Mouse (Mus musculus) embryonic fibroblast, embryonic 13.5 days (primary cell): Measurements from ENCODE around the gene Ildr1. TPM values are rescaled to one million over a fixed set of nuclear protein-coding genes. Genes with fewer than 3 reads are reported as not detected.

ENCODE experiments used
- H3K27ac ChIP-seq: 2 replicates; pipeline ENCODE4 v1.5.1; 2012; ENCODE audit warnings: low read length, control low read depth, inconsistent platforms; ENCODE audit not compliant: insufficient read depth
- H3K4me1 ChIP-seq: 2 replicates; pipeline ENCODE4 v1.6.1; 2011; ENCODE audit warnings: low read length; ENCODE audit not compliant: control insufficient read depth, insufficient read depth
- H3K4me3 ChIP-seq: 2 replicates; pipeline ENCODE4 v1.5.1; 2011; ENCODE audit warnings: mild to moderate bottlenecking, control low read depth, low read length; ENCODE audit not compliant: insufficient read depth
- CTCF ChIP-seq: IDR thresholded peaks from 2 replicates; pipeline ENCODE4 v1.5.1; 2011; ENCODE audit warnings: mild to moderate bottlenecking, control low read depth, low read length, moderate library complexity, borderline replicate concordance; ENCODE audit not compliant: insufficient read depth
- POLR2A ChIP-seq: IDR thresholded peaks from 2 replicates; pipeline ENCODE4 v1.6.1; 2011; ENCODE audit warnings: low read depth, mild to moderate bottlenecking, control low read depth, low read length, moderate library complexity
- polyA plus RNA-seq: library from polyadenylated mRNA; stranded (reverse); fragments of >200 nt; gene quantifications from 2 replicates; pipeline ENCODE4 v1.2.4, GENCODE M21; 2011; ENCODE audit warnings: low read depth; ENCODE audit not compliant: missing spikeins, insufficient read length

Ildr1 gene
- polyA plus RNA-seq, 1 experiment, result not detected

DNA sequence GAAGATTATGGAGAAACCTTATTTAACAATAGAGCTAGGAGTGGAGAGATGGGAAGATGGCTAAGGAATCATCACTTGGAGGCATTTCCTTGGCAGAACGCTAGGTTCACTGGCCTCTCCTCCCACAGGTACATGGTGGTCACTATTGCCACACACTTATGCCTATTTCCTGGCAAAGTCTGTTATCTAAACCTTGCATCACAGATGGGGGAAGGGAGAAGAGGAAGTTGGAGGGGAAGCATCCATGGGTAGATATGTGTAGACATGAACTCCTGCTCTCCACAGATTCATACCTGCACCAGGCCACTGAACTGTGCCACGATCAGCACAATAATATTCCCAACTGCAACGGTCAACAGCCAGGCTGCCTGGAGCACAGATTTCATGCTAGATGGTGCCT, 58.2 kb downstream of the Ildr1 start:
- Histone ChIP-seq H3K4me1 (no peaks in the 10 kb centered on the region), H3K27ac (no peak overlapping the region), H3K4me3 (no peak overlapping the region)
- TF ChIP-seq POLR2A (no peak), CTCF (no peak)

DNA sequence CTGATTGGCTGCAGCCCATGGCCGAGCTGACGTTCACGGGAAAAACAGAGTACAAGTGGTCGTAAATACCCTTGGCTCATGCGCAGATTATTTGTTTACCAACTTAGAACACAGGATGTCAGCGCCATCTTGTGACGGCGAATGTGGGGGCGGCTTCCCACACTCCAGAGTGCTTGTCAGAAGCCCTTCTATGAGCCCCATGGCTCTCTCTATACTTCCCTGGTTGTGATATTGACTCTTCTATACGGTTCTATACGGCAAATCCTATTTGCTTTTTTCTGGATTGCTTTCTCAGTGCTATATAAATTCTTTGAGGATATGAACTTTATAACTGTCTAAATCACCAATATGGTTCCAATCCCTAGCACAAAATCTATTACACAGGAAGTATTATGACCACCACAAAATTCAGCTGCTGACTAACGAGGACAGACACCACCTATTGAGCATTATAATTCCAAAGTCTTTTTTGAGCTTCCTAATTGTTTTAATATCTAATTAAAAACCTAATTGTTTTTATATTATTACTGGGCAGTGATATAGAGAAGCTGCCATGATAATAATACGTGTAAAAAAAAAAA, 76.5 kb downstream of the Ildr1 start:
- Histone ChIP-seq H3K27ac (no peak overlapping the region), H3K4me3 (no peak overlapping the region), H3K4me1 (no peaks in the 10 kb centered on the region)
- TF ChIP-seq CTCF (no peak), POLR2A (no peak)

DNA sequence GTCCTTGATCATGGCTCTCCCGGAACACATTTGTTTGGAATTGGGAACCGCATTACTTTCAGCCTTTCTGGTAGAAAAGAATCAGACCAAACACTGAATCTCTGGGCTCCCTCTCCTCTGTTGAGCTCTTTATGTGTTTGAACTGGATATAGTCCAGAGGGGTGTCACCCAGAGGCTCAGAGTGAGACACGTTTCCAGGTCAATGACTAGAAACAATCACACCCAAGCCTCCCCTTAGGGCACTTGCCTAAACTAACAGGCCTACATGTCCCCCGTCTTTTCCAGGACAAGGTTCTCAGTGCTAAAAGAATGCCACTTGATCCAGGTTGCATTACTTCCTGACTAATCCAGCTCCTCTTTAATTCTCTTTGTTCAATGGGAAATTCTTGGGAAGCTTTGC, 77.1 kb downstream of the Ildr1 start:
- no peak overlapping the region for H3K27ac ChIP-seq
- H3K4me1 ChIP-seq, result no peaks in the 10 kb centered on the region
- no peak for TF ChIP-seq POLR2A
- TF ChIP-seq CTCF, result no peak
- no peak overlapping the region for H3K4me3 ChIP-seq

DNA sequence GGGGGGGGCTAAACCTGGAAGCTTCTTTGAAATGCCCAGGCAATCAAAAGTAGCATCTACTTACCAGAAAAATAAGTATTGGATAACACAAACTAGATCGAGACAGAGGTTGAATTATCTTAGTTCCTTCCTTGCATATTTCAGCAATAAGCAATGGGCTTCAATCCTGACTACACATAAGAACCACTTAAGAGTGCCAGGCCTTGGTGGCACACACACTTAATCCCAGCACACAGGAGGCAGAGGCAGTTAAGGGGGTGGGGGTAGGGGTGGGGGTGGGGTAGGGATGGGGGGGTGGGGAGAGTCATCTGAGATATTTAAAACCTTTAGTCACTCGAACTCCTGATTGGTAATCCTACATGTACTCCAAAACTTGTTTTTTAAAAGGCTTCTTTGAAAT, 77.5 kb downstream of the Ildr1 start:
- H3K27ac ChIP-seq, result no peak overlapping the region
- no peak for TF ChIP-seq POLR2A
- TF ChIP-seq CTCF, result no peak

DNA sequence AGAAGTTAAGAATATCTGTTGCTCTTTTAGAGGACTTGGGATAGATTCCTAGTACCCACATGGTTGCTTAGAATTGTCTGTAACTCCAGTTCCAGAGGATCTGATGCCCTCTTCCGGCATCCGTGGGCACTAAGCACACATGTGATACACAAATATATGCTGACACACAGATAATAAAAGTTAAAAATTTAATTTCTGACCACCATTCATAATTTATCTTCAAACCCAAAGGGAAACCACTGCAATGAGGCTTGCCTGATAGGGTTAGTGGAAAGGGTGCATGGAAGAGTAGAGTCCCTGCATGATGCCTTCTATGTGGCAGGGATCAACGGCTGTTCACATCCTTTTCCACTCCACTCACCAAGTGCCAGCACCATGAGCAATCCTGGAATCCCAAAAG, 77.9 kb downstream of the Ildr1 start:
- Histone ChIP-seq H3K4me1 (no peaks in the 10 kb centered on the region), H3K4me3 (no peak overlapping the region), H3K27ac (no peak overlapping the region)
- TF ChIP-seq POLR2A (no peak), CTCF (no peak)

More for the DNA sequence above, 77.5 kb downstream of the Ildr1 start:
- Histone ChIP-seq H3K4me1 (no peaks in the 10 kb centered on the region), H3K4me3 (no peak overlapping the region)

DNA sequence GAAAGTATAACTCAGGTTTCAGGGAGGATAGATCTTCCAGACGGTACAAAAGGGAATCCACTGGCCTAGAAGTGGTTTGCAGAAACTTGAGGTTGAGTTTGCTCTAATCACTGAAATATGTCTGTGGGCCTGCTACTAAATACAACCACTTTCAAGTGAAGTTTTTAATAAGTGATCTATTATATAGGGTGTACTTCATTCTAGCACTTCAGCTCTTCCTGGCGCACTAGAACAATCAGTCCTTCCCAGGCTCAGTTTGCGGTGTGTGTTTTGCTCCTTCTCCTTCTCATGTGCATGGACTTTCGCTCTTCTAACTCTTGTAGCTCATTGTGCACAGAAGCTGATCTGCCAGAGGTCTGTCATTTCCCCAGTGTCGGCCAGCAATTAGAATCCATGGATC, 79.2 kb downstream of the Ildr1 start:
- Histone ChIP-seq H3K4me1 (no peaks in the 10 kb centered on the region), H3K27ac (no peak overlapping the region), H3K4me3 (no peak overlapping the region)
- TF ChIP-seq CTCF (no peak), POLR2A (no peak)

DNA sequence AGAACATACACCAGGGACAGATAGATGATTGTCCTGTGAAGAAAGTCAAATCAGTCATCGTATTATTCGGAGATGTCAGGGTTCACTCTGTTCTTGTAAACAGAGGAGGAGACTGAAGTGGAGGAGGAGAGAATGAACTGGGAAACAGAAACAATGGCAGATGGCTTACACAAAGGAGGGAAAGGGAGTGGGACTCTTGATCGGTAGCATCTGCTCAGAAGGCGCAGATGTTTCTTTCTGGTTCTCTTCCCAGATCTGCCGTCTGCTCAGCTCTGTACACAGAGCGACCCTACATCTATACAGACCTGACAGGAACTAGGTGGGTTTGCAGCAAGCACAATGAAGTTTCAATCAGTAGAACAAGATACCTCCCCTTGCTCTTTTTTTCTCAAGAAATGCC, 81.9 kb downstream of the Ildr1 start:
- no peak overlapping the region for H3K4me3 ChIP-seq
- no peak overlapping the region for H3K27ac ChIP-seq
- H3K4me1 ChIP-seq, result no peaks in the 10 kb centered on the region
- TF ChIP-seq CTCF (no peak), POLR2A (no peak)

Other genes with a start within 250 kb of the Ildr1 start
- not detected in 2 replicates for gene Stfa3, start 238.6 kb upstream of the Ildr1 start, polyA plus RNA-seq
- gene Casr, start 131.8 kb upstream of the Ildr1 start, polyA plus RNA-seq, result not detected in 2 replicates
- gene Cd86, start 27.9 kb upstream of the Ildr1 start, polyA plus RNA-seq, result 0.21 TPM in 1 of 2 replicates, not detected in the other
- gene Slc15a2, start 91.0 kb downstream of the Ildr1 start, polyA plus RNA-seq, result 0.86 TPM in 1 of 2 replicates, not detected in the other
- 17.6 and 23.3 TPM in 2 replicates for gene Iqcb1, start 134.4 kb downstream of the Ildr1 start, polyA plus RNA-seq
- gene Eaf2, start 181.0 kb downstream of the Ildr1 start, polyA plus RNA-seq, result 1.0 and 1.9 TPM in 2 replicates
- 57.5 and 64.4 TPM in 2 replicates for gene Golgb1, start 181.2 kb downstream of the Ildr1 start, polyA plus RNA-seq
- 1.6 TPM in 1 of 2 replicates, not detected in the other for gene Hcls1, start 241.0 kb downstream of the Ildr1 start, polyA plus RNA-seq